Mouse (Mus musculus) ES-Bruce4 (cell line): ENCODE data around the gene Cars2.

ENCODE experiments used
- CTCF ChIP-seq: IDR thresholded peaks from one replicate; pipeline ENCODE4 v1.8.1; 2011; ENCODE audit warnings: low read depth, low read length
- EP300 ChIP-seq: IDR thresholded peaks from 2 replicates; pipeline ENCODE4 v1.6.1; 2011; ENCODE audit warnings: low read depth, low read length; ENCODE audit not compliant: insufficient read depth
- POLR2A ChIP-seq: IDR thresholded peaks from one replicate; pipeline ENCODE4 v1.8.1; 2011; ENCODE audit warnings: low read length; ENCODE audit not compliant: insufficient read depth

DNA sequence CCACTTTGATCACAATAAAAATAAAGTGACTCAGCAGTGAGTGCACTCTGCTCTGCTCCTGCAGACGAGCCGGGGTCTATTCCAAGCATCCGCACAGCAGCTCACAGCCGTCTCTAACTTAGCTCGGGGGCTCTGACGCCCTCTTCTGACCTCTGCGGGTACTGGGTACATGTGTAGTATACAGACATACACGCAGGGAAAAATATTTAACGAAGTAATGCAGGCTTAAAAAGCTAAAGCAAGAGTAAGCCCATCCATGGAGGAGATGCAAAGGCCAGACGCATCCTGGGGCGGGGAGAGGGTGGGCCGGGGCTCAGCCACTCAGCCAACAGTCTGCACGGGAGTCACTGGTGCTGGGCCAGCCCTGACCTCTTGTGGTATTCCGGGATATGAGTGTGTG, 44.5 kb downstream of the Cars2 start:
- TF ChIP-seq EP300 = no peak
- no peak for TF ChIP-seq CTCF
- TF ChIP-seq POLR2A = no peak
